Mouse (Mus musculus) liver, postnatal 0 days (tissue): ENCODE results near the gene Sft2d2. TPM values are rescaled to one million over a fixed set of nuclear protein-coding genes. Genes with fewer than 3 reads are reported as not detected.

Experiments
- ATAC-seq: fragments of 200-750 bp; cut with Nextera tagmentation; 2 replicates; pipeline ENCODE4 v1.8.0; 2017; ENCODE audit warnings: mild to moderate bottlenecking, moderate library complexity
- DNase-seq: peaks from one replicate; pipeline ENCODE4 v3.0.0-alpha.2; 2016
- H3K27ac ChIP-seq: fragments of 300-500 bp; sonication (generic); 2 replicates; pipeline ENCODE4 v1.5.1; 2014; ENCODE audit warnings: antibody characterized with exemption, moderate library complexity, mild to moderate bottlenecking, low read depth
- H3K27me3 ChIP-seq: fragments of 300-500 bp; sonication (generic); 2 replicates; pipeline ENCODE4 v1.6.1; 2014; ENCODE audit warnings: low read length, control low read depth, mixed read lengths; ENCODE audit not compliant: insufficient read depth
- H3K36me3 ChIP-seq: fragments of 300-500 bp; sonication (generic); replicated peaks from 2 replicates; pipeline ENCODE4 v1.6.1; 2014; ENCODE audit warnings: mild to moderate bottlenecking, control low read depth, low read length, moderate library complexity, mixed read lengths; ENCODE audit not compliant: insufficient read depth
- H3K4me1 ChIP-seq: fragments of 300-500 bp; sonication (generic); 2 replicates; pipeline ENCODE4 v1.6.1; 2014; ENCODE audit warnings: antibody characterized with exemption, mild to moderate bottlenecking, control low read depth; ENCODE audit not compliant: insufficient read depth
- H3K4me2 ChIP-seq: fragments of 300-500 bp; sonication (generic); 2 replicates; pipeline ENCODE4 v1.6.1; 2014; ENCODE audit warnings: low read depth, mild to moderate bottlenecking, low read length, moderate library complexity, mixed read lengths
- H3K4me3 ChIP-seq: fragments of 300-500 bp; sonication (generic); 2 replicates; pipeline ENCODE4 v1.5.1; 2014; ENCODE audit warnings: low read depth, low read length
- H3K9ac ChIP-seq: fragments of 300-500 bp; sonication (generic); replicated peaks from 2 replicates; pipeline ENCODE4 v1.6.1; 2014; ENCODE audit warnings: mild to moderate bottlenecking, moderate library complexity
- H3K9me3 ChIP-seq: fragments of 300-500 bp; sonication (generic); 2 replicates; pipeline ENCODE4 v1.6.1; 2016; ENCODE audit warnings: mild to moderate bottlenecking, control low read depth, low read length, mixed read lengths
- CTCF ChIP-seq: sonication (generic); IDR thresholded peaks from 2 replicates; pipeline ENCODE4 v1.5.1; 2016; ENCODE audit warnings: antibody characterized with exemption, low read depth
- EP300 ChIP-seq: IDR thresholded peaks from 2 replicates; pipeline ENCODE4 v1.6.1; 2016; ENCODE audit warnings: antibody characterized with exemption, low read depth, mild to moderate bottlenecking
- WGBS: fragments of 180-500 bp; shearing (Covaris S2); extraction: QIAGEN DNeasy Blood & Tissue Kit; methylation state at CpG from one replicate; pipeline ENCODE4 v1.1.7; 2014; ENCODE audit not compliant: insufficient replicate concordance; 5-methylcytosine and 5-hydroxymethylcytosine counted together
- polyA plus RNA-seq: library from polyadenylated mRNA; unstranded; fragments of >200 nt; fragmentation: Nextera tagmentation; extraction: Ambion mirVana; gene quantifications from 2 replicates; pipeline ENCODE4 v1.2.1, GENCODE M21; 2015

Sft2d2 gene
- polyA plus RNA-seq, 1 experiment from 2014 or later: 8.8 TPM

DNA sequence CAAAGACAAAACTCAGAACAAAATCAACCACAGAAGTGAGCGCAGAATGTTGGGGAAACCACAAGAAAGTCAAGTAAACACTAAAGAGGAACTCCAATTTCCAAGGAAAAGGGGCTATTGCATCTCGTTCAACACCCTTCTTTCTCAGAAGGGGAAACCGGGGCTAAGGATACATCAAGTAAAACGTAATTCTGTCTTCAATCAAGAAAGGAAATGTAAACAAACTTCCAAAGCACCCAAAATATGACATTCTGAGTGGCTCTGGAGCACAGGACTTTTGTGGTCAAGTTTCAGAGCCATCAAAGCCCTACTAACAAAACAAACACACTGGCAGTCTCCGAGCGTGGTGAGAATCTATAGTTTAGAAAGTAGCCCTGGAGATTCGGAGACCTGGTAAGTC is 812 bp downstream of the Sft2d2 start:
- TF ChIP-seq EP300: no peak
- WGBS: 2% methylated on average over 7 of the region's 7 CpGs
- no peak for DNase-seq

DNA sequence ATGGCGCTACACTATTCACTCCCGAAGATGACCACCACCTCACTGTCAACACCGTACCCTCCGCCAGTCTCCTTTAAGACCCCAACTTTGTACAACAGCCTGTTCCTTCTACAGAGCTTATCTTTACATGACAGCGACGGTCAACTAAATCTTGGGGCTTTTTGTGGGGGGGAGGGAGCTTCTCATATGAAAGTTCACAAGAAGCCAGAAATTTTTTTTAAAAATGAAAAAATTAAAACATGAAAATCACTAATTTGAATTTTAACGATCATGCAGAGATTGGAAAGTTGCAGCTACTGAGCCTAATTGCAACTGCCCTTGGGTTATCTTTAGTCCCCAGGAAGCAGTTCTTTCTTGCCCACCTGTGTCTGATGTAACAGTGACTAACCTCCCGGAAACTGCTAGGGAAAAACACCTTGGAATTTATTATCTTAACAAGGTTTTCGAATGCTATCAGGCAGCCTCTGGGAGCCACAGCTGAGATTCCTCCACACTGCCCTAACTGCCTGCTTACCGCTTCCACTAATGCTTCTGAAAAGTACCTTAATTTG is 1.4 kb downstream of the Sft2d2 start:
- ATAC-seq (no peak), DNase-seq (no peak)
- Histone ChIP-seq H3K9ac (peak overlapping the region; percentile 86), H3K4me1 (peaks cover 29% of the 10 kb centered on the region), H3K9me3 (no peaks in the 10 kb centered on the region), H3K27ac (peak overlapping the region; percentile 95), H3K4me3 (peak overlapping the region; percentile 92), H3K4me2 (peak overlapping the region; percentile 94), H3K36me3 (0 out of 2 replicates have a peak, but pooled peaks cover 2% of the 10 kb centered on the region), H3K27me3 (no peaks in the 10 kb centered on the region)
- TF ChIP-seq EP300 (no peak), CTCF (no peak)
- 19% methylated on average over 10 of the region's 10 CpGs for WGBS

More for the DNA sequence above, 812 bp downstream of the Sft2d2 start:
- Histone ChIP-seq H3K4me1 (peaks cover 26% of the 10 kb centered on the region), H3K4me3 (peak overlapping the region; percentile 92), H3K9me3 (no peaks in the 10 kb centered on the region), H3K9ac (peak overlapping the region; percentile 86), H3K27me3 (no peaks in the 10 kb centered on the region), H3K27ac (peak overlapping the region; percentile 95), H3K4me2 (peak overlapping the region; percentile 94), H3K36me3 (no peaks in the 10 kb centered on the region)
- ATAC-seq: no peak

DNA sequence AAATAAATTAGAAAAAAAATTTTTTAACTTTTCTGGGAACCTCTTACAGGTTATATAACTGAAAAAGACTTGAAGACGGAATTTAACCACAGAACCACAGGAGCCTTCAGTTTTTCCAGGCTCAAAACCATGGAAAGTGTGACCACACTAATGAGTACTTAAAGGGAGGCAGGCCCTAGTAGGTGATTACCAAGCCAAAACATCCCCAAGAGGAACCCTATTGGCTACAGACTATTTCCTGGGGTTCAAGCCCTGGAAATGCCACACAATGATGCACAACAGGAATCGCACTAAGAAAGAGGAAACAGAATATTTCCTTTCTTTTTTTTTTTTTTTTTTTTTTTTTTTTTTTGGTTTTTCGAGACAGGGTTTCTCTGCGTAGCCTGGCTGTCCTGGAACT is 2.1 kb downstream of the Sft2d2 start:
- Histone ChIP-seq H3K4me3 (0 out of 2 replicates have a peak overlapping the region, but pooled peaks have one; percentile 92), H3K4me1 (peaks cover 29% of the 10 kb centered on the region), H3K4me2 (peak overlapping the region; percentile 94), H3K9me3 (no peaks in the 10 kb centered on the region), H3K9ac (no peak overlapping the region), H3K27ac (no peak overlapping the region), H3K36me3 (peaks cover 2% of the 10 kb centered on the region; the same call in 1 of the 2 replicates), H3K27me3 (no peaks in the 10 kb centered on the region)
- TF ChIP-seq EP300 (no peak), CTCF (no peak)
- WGBS: 48% methylated on average over 4 of the region's 4 CpGs
- no peak for DNase-seq
- ATAC-seq: no peak

DNA sequence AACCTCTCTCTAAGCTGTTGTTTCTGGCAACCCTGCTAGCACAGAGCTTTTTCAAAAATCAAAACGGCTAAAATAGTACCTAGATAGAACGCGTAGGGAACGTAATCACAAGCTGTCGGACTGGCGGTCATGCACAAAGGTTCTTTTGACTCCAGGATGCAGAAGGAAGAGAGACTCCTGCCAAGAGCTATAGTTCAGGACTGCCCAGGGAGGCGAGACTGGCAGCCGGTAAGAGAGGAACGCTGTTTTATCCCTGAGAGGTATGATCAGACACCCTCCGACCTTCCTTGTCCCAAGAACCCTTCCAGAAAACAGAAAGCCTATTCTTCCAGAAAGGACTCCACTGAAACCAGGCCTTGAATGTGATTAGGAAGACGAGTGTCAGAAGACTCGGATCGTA is 2.6 kb downstream of the Sft2d2 start:
- H3K9me3 ChIP-seq: no peaks in the 10 kb centered on the region
- H3K9ac ChIP-seq: no peak overlapping the region
- peaks cover 29% of the 10 kb centered on the region for H3K4me1 ChIP-seq
- no peak for TF ChIP-seq CTCF
- no peak for TF ChIP-seq EP300
- H3K4me3 ChIP-seq: no peak overlapping the region
- no peak overlapping the region for H3K27ac ChIP-seq
- ATAC-seq: no peak
- WGBS: 80% methylated on average over 13 of the region's 13 CpGs
- no peak for DNase-seq
- no peak overlapping the region for H3K4me2 ChIP-seq
- no peaks in the 10 kb centered on the region for H3K27me3 ChIP-seq
- peaks cover 7% of the 10 kb centered on the region for H3K36me3 ChIP-seq

DNA sequence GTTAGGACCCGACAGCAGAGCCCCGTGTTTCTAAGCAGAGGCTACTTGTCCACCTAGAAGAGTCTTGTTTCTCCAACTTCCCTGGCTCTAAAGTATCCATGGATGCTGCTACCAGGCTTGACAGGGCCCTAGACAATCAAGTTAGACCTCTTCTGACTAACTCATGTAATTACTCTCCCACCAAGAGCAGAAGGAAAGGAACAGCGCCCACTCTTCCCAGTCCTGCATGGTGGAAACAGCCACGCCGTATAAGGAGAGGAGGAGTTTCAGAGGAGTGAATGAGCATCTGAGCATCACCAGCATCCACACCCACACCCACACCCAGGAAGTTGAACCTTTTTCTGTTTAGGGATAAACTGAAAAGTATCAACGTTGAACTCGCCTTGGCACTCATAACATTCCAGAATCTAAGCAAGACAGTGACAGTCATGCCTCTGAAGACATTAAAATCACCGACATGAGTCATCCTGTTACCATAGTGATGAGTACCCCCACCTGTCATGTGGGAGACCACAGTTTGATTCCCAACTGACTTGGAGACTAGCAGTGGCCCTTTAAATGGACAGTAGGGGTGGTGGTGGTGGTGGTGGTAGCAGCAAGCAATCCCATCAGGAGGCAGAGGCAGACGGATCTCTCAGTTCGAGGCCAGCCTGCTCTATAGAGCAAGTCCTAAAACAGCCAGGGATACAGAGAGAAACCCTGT is 3.5 kb downstream of the Sft2d2 start:
- H3K4me3 ChIP-seq: no peak overlapping the region
- H3K27ac ChIP-seq: no peak overlapping the region
- H3K9me3 ChIP-seq: no peaks in the 10 kb centered on the region
- WGBS: 80% methylated on average over 10 of the region's 10 CpGs
- H3K9ac ChIP-seq: no peak overlapping the region
- no peak for DNase-seq
- no peak for ATAC-seq
- TF ChIP-seq EP300 (no peak), CTCF (no peak)
- peaks cover 29% of the 10 kb centered on the region for H3K4me1 ChIP-seq
- no peak overlapping the region for H3K4me2 ChIP-seq
- peaks cover 9% of the 10 kb centered on the region for H3K36me3 ChIP-seq
- no peaks in the 10 kb centered on the region for H3K27me3 ChIP-seq

DNA sequence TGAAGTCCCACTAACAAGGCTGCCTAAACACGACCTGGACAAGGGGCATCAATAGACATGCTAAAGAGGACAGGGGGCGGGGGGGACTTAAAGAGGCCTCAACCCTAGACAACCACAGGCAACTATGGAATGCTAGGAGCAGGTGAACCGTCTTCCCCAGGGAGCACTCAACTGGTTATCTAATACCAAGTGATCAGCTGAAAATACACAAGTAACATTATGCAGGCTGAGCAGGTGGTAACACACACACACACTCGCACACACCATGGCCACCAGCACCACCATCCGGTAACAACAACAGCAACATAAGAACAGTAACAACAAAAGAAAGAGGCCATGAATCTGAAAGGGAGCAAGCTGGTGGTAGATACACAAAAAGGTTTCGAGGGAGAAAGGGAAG is 4.2 kb downstream of the Sft2d2 start:
- WGBS: 81% methylated on average over 6 of the region's 6 CpGs
- Histone ChIP-seq H3K27ac (no peak overlapping the region), H3K9me3 (no peaks in the 10 kb centered on the region), H3K9ac (no peak overlapping the region), H3K4me2 (no peak overlapping the region), H3K4me3 (no peak overlapping the region), H3K4me1 (peaks cover 26% of the 10 kb centered on the region), H3K27me3 (no peaks in the 10 kb centered on the region), H3K36me3 (peaks cover 14% of the 10 kb centered on the region)
- ATAC-seq (no peak), DNase-seq (no peak)
- no peak for TF ChIP-seq EP300
- TF ChIP-seq CTCF: no peak
